Mouse (Mus musculus) bone marrow macrophage, adult 2 months (primary cell): ENCODE results near the gene Tff1.

Experiments
- CTCF ChIP-seq: IDR thresholded peaks from 2 replicates; pipeline ENCODE4 v1.5.1; 2012; ENCODE audit warnings: low read depth, mild to moderate bottlenecking, low read length, moderate library complexity
- POLR2A ChIP-seq: IDR thresholded peaks from 2 replicates; pipeline ENCODE4 v1.6.1; 2012; ENCODE audit warnings: mild to moderate bottlenecking, low read depth, low read length, borderline replicate concordance

DNA sequence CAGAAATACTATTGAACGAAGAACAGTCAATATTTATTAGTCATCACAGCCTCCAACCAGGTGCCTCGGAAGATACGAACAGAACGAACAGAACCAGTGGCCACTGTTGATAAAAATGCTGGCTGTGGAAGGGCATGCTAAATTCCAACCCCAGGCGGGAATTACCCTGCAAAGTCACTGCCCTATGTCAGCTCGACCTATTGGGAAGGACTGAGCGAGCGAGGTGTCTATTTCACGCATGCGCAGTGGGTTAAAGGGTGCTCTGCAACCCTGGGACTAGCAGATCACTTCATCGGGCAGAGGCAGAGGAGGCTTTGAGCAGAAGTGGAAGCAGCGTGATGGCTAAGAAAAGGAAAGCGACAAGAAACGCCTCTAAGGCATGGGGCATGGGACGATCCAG is 31.3 kb downstream of the Tff1 start:
- TF ChIP-seq POLR2A (no peak), CTCF (no peak)
